Mouse (Mus musculus) spleen, embryonic (tissue): Measurements from ENCODE around the gene Hdac7.

Source experiments
- CTCF ChIA-PET: fragments of 350-600 bp; sonication (Branson Sonifier 250); formaldehyde crosslinking; loops from one replicate; lab custom pipeline; 2022; lab: Charles Lee

Gene Hdac7

DNA sequence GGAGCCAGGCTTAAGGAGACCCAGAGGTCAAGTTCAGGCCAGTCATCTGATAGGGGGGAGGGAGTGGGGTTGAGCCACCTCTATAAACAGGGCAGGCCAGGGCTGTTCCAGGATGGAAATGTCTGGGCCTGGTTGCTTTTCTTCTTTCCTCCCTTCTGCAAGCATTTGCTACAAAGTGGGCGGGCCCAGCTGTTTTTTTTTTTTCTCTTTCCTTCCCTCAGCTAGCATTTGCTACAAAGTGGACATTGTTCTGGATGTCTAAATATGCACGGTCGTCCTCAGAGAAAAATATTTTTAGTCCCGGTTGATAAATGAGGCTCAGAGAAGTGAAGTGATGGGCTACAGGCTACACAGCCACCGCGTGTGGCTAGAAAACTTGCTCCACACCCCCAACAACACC lies 89.8 kb downstream of the Hdac7 start:
- CTCF ChIA-PET, result interaction anchor here (0.6 kb wide), 1 partner anchor 522 kb away, joined by 3 read pairs; no protein-coding TSS in a partner anchor

DNA sequence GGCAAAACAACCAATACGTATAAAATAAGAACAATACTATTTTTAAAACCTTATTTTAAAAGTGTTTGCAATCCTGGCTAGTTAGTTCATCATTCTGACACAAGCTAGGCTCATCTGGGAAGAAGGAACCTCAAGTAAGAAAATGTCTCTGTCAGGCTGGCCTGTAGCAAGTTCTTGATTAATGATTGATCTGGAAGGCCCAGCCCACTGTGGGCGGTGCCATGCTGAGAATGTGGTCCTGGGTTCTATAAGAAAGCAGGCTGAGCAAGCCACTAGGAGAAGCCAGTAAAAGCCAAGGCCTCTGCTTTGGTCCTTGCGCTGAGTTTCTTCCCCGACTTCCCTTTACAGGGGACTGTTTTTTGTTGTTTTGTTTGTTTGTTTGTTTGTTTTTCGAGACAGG lies 91.8 kb downstream of the Hdac7 start:
- CTCF ChIA-PET, result no interaction called here

DNA sequence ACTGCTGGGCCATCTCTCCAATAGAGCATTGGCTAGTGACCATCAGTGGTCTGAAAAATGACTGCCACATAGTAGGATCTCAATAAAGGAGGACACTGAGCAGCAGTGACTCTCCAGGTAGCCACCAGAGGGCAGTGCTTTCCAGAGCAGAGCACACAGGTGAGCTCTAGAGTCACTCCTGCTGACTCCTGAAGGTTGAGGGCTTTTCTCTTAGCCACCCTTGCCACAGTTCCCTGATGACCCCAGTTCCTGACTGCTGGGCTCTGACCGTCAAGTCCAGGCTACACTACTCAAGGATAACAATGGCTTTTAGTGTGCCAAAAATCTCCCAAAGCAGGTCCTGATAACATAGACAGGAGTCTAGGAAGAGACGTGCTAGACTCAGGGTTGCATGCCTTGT lies 92.6 kb downstream of the Hdac7 start:
- CTCF ChIA-PET, result interaction anchor here (0.6 to 0.7 kb wide), 2 partner anchors 99 to 1348 kb away, joined by 3 to 4 read pairs; no protein-coding TSS in a partner anchor

DNA sequence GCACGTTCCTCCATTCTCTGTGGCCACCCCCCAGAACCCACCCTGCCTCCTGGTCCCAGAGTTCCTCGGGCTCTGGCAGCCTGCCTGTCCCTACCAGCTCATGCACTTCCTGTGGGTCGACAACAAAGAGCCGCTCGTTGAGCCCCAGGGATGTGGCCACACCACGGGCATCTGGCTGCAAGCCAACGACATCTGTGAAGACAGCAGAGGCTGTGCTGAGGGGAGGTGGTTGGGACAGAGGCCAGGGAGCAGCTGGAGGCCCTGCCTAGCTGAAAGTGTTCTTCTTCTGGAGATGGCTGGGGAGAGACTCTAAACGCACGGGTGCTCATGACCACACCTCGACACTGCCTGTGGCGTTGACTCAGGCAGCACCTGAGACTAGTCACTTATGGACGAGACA lies 93.6 kb downstream of the Hdac7 start:
- CTCF ChIA-PET, result interaction anchor here (0.6 kb wide), 1 partner anchor 259 kb away, joined by 3 read pairs; no protein-coding TSS in a partner anchor

DNA sequence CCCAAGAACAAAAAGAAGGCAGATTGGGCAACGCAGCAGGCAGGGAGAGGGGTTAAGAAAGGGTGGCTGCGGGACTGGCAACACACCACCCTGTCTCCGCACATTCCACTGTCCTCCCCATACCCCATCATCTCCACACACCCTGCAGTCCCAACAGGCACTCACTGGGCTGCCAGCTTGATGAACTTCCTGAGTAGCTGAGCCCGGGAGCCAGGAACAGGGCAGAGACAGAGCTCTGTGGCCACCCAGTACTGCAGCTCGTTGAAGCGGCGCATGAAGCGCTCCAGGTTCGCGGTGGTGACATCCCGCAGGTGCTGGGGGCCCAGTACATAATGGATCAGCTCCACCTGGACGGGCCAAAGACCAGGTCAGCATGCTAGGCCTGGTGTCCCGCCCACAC lies 94.5 kb downstream of the Hdac7 start:
- CTCF ChIA-PET, result no interaction called here

DNA sequence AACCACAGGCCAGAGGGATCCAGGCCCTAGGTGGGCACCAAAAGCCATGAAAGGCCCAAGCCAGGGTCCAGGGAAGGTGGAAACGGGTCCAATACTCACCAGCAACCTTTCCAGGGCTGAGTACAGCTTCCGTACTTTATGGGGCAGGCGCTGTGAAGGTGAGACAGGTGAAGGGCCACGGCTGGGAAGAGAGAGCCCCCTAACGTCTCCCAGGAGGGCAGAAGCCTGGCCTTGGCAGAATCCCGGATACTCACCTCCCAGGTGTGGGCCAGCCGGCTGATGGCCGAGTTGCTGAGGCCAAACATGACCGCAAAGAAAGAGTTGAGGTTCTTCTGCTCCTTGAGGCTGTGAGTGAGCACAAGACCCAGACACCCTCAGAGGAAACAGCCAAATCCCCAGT lies 94.9 kb downstream of the Hdac7 start:
- CTCF ChIA-PET, result no interaction called here

DNA sequence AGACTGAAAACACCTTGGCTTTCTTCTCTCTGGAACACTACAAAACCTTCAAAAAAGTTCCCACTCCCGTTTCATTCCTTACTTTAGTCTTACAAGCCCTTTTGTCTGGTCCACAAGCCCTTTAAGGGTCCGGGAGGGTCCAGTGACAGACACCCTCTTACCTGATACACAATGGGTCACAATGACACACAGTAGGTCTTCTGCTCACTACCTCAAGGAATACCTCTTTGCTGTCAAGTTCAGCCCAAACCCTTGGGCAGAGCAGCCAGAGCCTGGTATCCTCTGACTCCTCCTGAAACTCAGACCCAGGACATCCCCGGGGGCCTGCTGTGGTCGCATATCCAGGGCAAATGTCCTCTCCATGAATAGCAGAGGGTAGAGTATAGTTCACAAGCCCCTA lies 95.3 kb downstream of the Hdac7 start:
- CTCF ChIA-PET, result no interaction called here

DNA sequence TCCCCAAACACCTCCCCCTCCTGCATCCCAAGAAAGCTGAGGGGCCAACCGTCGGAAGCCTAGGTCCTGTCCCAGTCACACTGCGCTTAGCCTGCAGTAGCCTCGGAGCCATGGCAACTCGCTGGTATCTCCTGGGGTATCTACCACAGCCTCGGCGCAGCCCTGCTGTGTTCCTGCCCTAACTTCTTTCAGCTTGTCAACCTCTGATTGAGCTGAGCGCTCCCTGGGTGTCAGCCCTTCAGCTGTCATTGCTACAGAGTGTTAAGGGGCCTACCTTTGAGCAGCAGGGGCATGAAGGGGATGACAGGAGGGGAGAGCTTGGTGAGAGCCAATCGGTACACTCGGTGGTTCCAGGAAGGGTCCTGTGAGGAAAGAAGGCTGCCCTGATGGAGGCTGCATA lies 96.0 kb downstream of the Hdac7 start:
- CTCF ChIA-PET, result interaction anchor here (0.7 kb wide), 1 partner anchor 1248 kb away, joined by 3 read pairs; no protein-coding TSS in a partner anchor

DNA sequence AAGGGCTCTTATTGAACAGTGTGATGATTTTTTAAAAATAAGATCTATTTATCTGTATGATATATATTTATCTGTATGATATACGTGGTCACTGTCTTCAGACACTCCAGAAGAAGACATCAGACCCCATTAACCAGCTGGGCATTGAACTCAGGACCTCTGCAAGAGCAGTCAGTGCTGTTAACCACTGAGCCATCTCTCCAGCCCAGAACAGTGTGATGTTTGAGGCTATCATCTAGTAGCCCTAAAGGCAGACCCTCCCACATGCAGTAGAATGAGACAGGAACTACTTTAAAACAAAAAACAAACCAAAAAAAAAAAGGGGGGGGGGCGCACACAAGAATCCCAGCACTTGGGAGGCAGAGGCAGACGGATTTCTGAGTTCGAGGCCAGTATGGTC lies 96.8 kb downstream of the Hdac7 start:
- CTCF ChIA-PET, result interaction anchor here (0.7 kb wide), 1 partner anchor 1249 kb away, joined by 3 read pairs; no protein-coding TSS in a partner anchor

DNA sequence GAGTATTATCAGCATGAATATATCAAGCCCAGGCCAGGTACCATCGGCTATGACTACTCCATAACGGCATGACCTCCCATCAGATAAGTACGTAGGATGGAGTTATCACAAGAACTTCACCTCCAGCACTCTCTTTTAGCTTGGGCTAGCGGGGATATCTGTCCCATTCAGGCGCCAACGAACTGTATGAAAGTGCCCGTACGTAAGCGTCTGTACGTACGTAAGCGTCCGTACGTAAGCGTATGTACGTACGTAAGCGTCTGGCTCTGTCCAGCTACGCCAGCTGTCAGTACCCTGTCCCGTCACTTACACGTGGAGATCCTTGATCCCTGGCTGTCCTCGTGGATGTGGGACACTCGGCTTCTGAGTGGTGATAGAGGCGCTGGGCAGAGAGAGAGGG lies 97.6 kb downstream of the Hdac7 start:
- CTCF ChIA-PET, result interaction anchor here (0.6 kb wide), 1 partner anchor 941 kb away, joined by 3 read pairs; no protein-coding TSS in a partner anchor

DNA sequence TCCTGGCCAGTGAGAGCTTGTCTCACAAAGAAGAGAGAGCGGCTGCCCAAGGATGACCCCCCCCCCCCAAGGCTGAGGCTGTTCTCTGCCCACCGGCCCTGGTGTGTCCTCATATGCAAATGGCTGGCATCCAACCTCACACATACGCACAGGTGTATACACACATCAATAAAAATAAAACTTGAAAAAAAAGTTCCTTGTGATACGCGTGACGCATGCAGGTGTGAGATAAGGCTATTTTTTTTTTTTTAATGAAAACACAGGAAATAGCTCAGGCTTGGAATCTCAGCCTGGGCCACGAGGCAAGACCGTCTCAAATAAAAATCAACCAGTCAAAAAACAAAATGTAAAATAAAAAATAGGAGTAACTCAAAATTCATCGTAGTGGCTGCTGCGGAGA lies 98.0 kb downstream of the Hdac7 start:
- CTCF ChIA-PET, result interaction anchor here (0.6 kb wide), 1 partner anchor 941 kb away, joined by 3 read pairs; no protein-coding TSS in a partner anchor

DNA sequence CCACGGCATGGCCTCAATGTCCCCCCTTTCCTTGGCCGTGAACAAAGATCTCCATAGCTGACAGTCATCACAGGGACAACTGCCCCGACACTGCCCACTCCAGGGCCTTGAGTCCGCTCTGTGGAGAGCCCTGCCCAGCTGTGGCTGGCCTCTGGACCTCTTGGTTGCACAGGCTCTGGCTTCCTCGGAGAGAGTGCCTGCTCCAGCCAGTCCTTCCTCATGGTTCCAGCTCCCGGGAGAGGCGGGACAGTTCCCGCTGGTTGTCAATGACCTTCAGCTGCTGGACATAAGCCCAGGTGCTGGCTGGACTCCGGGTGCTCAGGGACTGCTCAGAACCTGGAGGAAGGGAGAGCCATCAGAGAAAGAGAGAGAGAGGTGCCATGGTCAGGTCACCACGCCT lies 99.0 kb downstream of the Hdac7 start:
- CTCF ChIA-PET, result interaction anchor here (0.6 kb wide), 1 partner anchor 1671 kb away, joined by 4 read pairs; no protein-coding TSS in a partner anchor

DNA sequence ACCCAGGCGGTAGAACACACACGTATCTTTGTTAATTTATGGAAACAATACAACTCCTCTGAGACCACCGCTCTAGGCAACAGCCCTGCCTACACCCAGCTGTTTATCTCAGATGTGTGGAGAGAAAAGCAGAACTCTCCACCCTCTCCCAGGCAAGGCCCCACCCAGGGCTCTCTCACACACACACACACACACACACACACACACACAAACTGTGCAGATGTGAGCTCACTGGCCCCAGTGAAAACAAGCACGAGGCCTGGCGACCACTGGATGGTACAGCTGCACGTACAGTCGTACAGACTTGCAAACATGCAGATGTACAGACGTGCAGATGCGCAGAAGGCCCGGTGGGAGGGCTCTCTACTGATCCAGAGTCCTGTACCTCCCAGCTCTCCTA lies 99.4 kb downstream of the Hdac7 start:
- CTCF ChIA-PET, result interaction anchor here (0.6 to 1.1 kb wide), 3 partner anchors 17 to 1671 kb away, joined by 3 to 4 read pairs (median 4); no protein-coding TSS in a partner anchor

DNA sequence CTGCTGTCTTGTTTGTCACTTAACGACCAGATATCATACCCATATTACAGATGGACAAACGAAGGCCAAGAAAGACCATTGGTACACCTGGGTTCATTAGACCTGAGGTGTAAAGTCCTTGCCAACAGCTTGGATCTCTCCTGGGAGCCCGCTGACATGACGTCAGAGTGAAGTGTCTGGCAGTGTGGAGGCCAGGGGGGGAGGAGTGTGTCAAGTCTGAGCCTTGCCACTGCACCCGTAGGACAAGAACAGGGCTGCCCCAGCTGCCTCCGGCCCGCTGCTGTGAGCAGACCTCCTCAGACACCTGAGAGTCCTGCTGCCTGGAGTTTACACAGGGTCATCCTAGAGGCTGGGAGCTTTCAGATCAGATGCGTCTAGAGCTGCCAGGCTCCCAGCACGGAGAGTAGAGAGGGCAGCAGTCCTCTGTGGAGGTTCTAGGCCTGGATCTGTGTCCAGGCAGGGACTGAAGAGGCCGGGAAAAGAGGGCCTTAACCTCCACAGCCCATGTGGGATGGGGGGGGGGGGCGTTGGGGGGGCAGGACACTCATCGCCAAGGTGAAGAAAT lies 100.3 kb downstream of the Hdac7 start:
- CTCF ChIA-PET, result interaction anchor here (1.1 kb wide), 2 partner anchors 16 to 23 kb away, joined by 3 read pairs; partner anchors contain the start of gene Rapgef3

DNA sequence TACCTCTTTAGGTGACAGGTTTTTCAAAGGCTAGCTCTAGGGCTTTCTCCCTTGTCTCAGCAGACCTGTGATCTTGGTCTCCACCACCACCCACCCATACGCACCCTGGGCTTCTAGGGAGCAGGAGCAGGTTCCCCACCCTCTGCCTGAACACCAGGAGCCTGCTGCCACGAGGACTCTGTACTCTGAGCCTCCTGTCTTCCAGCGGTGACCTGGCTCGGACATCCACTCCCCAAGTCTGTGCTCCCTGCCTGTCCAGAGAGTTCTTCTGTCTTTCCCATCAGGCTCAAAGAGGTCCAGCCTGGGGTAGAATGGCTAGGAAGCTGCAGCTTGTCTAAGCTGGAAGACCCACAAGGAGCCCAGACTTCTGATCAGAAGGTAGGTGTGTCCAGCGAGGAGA lies 101.1 kb downstream of the Hdac7 start:
- CTCF ChIA-PET, result interaction anchor here (1.1 kb wide), 1 partner anchor 24 kb away, joined by 3 read pairs; the partner anchor contains the start of gene Rapgef3
